Comparison of ENCODE assay signal across 27 mouse cellular contexts in the genomic region with DNA sequence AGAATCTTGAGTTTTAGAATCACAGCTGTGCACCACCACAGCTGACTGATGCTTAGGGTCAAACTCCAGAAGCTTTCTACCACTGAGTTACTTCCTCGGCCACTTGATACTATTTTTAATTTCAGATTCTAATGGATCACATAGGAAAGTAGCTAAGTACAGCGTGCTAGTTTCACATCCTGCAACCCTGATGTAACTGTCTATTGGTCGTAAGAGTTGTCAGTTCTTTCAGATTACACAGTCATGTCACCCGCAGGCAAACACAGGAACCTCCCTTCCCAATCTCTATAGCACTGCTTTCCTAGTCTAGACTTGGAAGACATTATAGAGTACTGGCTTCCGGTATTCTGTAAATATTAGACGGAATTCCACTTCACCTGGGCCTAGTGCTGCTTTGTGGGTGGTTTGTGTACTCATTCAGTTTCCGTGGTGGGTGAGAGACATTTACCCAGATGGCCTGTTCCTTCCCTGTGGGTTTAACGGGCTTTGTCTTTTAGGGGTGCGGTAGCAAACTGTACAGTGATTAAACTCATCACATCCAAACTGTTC.
A peak's percentile ranks its signal among the peaks of the same experiment; 100 is the strongest.
DNase-seq lines count a peak whose midpoint lies in the region; ATAC-seq and TF ChIP-seq lines count a peak whose summit lies in the region.
"Had no signal": no experiment of that assay in that cellular context is flagged by ENCODE, and none has a peak within 500 bp of the region (broad histone marks: within the 10 kb centered on the region; RNA-seq: fewer than 3 reads in every experiment).

No protein-coding gene starts in this region.

- no peak for TF ChIP-seq CTCF in liver, adult 2 months (IDR thresholded peaks at IDR 0.05; ENCODE audit: low read depth, low read length)
- TF ChIP-seq CTCF in liver, postnatal 0 days (IDR thresholded peaks at IDR 0.05; ENCODE audit: low read depth) = no peak

- H3K4me1 ChIP-seq in liver, adult 2 months (ENCODE audit: control insufficient read depth, insufficient read depth, low read length) = peaks cover 5% of the 10 kb centered on the region
- H3K4me1 ChIP-seq in liver, postnatal 0 days (ENCODE audit: insufficient read depth) = peaks cover 4% of the 10 kb centered on the region; the same call in 1 of the 2 replicates
- H3K4me1 ChIP-seq in lung, embryonic 16.5 days (replicated peaks; ENCODE audit: control insufficient read depth, insufficient read depth, low read length) = peaks cover 4% of the 10 kb centered on the region; the same call in 1 of the 2 replicates
- H3K4me1 ChIP-seq: embryonic facial prominence, embryonic 12.5 days; hindbrain, embryonic 12.5 days; hindbrain, embryonic 15.5 days had no signal

- H3K79me2 ChIP-seq in liver, adult 2 months (ENCODE audit: control insufficient read depth, insufficient read depth, low read length) = peaks cover 2% of the 10 kb centered on the region; the same call in 1 of the 2 replicates

- H3K9ac ChIP-seq in liver, adult 2 months (ENCODE audit: low read depth, low read length) = no peak overlapping the region
- no peak overlapping the region for H3K9ac ChIP-seq in liver, postnatal 0 days (replicated peaks)
- H3K9ac ChIP-seq in lung, embryonic 16.5 days (ENCODE audit: low read length) = no peak overlapping the region
- H3K9ac ChIP-seq: embryonic facial prominence, embryonic 12.5 days; embryonic facial prominence, embryonic 15.5 days; forebrain, postnatal 0 days; heart, embryonic 13.5 days; hindbrain, embryonic 12.5 days; hindbrain, embryonic 15.5 days had no signal

- no peak for ATAC-seq in liver, postnatal 0 days
- ATAC-seq in lung, embryonic 16.5 days (ENCODE audit: low read depth) = 0 out of 2 replicates have a peak, but pooled peaks have one; percentile 52
- peak; percentile 69 for ATAC-seq in megakaryocyte progenitor cell, adult 5-6 weeks (replicated peaks; ENCODE audit: poor library complexity)
- ATAC-seq: activated CD4-positive, CD25-positive, alpha-beta regulatory T cell, adult 4 months; forebrain, embryonic 14.5 days; forebrain, postnatal 0 days had no signal

- TF ChIP-seq POLR2A in liver, adult 2 months (IDR thresholded peaks at IDR 0.05; ENCODE audit: extremely low read depth, insufficient read depth, low read length) = no peak

- H3K36me3 ChIP-seq in liver, adult 2 months (ENCODE audit: control insufficient read depth, insufficient read depth, low read length) = no peaks in the 10 kb centered on the region
- H3K36me3 ChIP-seq in liver, postnatal 0 days (replicated peaks; ENCODE audit: insufficient read depth, low read length) = no peaks in the 10 kb centered on the region; the same call in 1 of the 2 replicates
- H3K36me3 ChIP-seq in lung, embryonic 16.5 days (ENCODE audit: control insufficient read depth, insufficient read depth, low read length) = no peaks in the 10 kb centered on the region
- H3K36me3 ChIP-seq: hindbrain, embryonic 15.5 days had no signal

- H3K27me3 ChIP-seq in liver, adult 2 months (ENCODE audit: control insufficient read depth, insufficient read depth, low read length) = no peaks in the 10 kb centered on the region
- H3K27me3 ChIP-seq in liver, postnatal 0 days (ENCODE audit: insufficient read depth, low read length) = no peaks in the 10 kb centered on the region
- no peaks in the 10 kb centered on the region for H3K27me3 ChIP-seq in lung, embryonic 16.5 days (ENCODE audit: control insufficient read depth, insufficient read depth, low read depth, low read length)
- H3K27me3 ChIP-seq: embryonic facial prominence, embryonic 12.5 days; embryonic facial prominence, embryonic 15.5 days; heart, embryonic 13.5 days; hindbrain, embryonic 12.5 days; hindbrain, embryonic 15.5 days had no signal

- WGBS in liver, adult 2 months = 71% methylated on average over 9 of the region's 9 CpGs
- WGBS in liver, postnatal 0 days (ENCODE audit: insufficient replicate concordance) = 70% methylated on average over 9 of the region's 9 CpGs
- WGBS in lung, embryonic 16.5 days = 51% methylated on average over 9 of the region's 9 CpGs

- no peak for TF ChIP-seq EP300 in liver, postnatal 0 days (IDR thresholded peaks at IDR 0.05; ENCODE audit: low read depth)

- H3K4me2 ChIP-seq in liver, postnatal 0 days (ENCODE audit: low read depth, low read length) = no peak overlapping the region
- no peak overlapping the region for H3K4me2 ChIP-seq in lung, embryonic 16.5 days (ENCODE audit: low read depth, low read length)
- H3K4me2 ChIP-seq: embryonic facial prominence, embryonic 12.5 days; embryonic facial prominence, embryonic 15.5 days; heart, embryonic 13.5 days; hindbrain, embryonic 12.5 days; hindbrain, embryonic 15.5 days had no signal

- no peak overlapping the region for H3K4me3 ChIP-seq in liver, adult 2 months (ENCODE audit: insufficient read depth, low read depth, low read length)
- H3K4me3 ChIP-seq in liver, postnatal 0 days (ENCODE audit: low read depth, low read length) = no peak overlapping the region
- no peak overlapping the region for H3K4me3 ChIP-seq in lung, embryonic 16.5 days (ENCODE audit: low read length)
- H3K4me3 ChIP-seq: embryonic facial prominence, embryonic 12.5 days; embryonic facial prominence, embryonic 15.5 days; gastrocnemius, adult 2 months; heart, embryonic 10.5 days; heart, embryonic 13.5 days; hindbrain, embryonic 12.5 days; hindbrain, embryonic 15.5 days had no signal

- DNase-seq in liver, adult 2 months (ENCODE audit: extremely low read depth, low read depth, low spot score) = peak; percentile 15
- no peak for DNase-seq in liver, postnatal 0 days
- no peak for DNase-seq in lung, postnatal 4 days
- DNase-seq in lung, postnatal 25 days (ENCODE audit: low spot score) = peak; percentile 14
- no peak for DNase-seq in adipocyte (ENCODE audit: low spot score)
- DNase-seq in ovary, adult 18-20 months (ENCODE audit: low spot score) = no peak
- DNase-seq: adrenal gland, postnatal 10 days; adrenal gland, postnatal 36 days; cerebellum, adult 18-20 months; cerebellum, adult 9-10 months; cerebellum, postnatal 14 days; forebrain, postnatal 0 days; gastrocnemius, adult 2 months; gastrocnemius, postnatal 14 days; heart, adult 18-20 months; heart, postnatal 14 days; heart, postnatal 4 days had no signal

- no peak overlapping the region for H3K27ac ChIP-seq in liver, adult 2 months (replicated peaks; ENCODE audit: insufficient read depth, low read depth, low read length)
- no peak overlapping the region for H3K27ac ChIP-seq in liver, postnatal 0 days (ENCODE audit: low read depth)
- H3K27ac ChIP-seq in lung, embryonic 16.5 days (ENCODE audit: low read length) = no peak overlapping the region
- H3K27ac ChIP-seq: embryonic facial prominence, embryonic 12.5 days; embryonic facial prominence, embryonic 15.5 days; gastrocnemius, adult 2 months; heart, embryonic 10.5 days; heart, embryonic 13.5 days; hindbrain, embryonic 12.5 days; hindbrain, embryonic 15.5 days had no signal

- H3K9me3 ChIP-seq in liver, postnatal 0 days (ENCODE audit: low read length) = no peaks in the 10 kb centered on the region
- H3K9me3 ChIP-seq in lung, embryonic 16.5 days (ENCODE audit: control insufficient read depth, low read length) = no peaks in the 10 kb centered on the region
- H3K9me3 ChIP-seq: embryonic facial prominence, embryonic 12.5 days; embryonic facial prominence, embryonic 15.5 days; heart, embryonic 10.5 days; heart, embryonic 13.5 days; hindbrain, embryonic 12.5 days; hindbrain, embryonic 15.5 days had no signal

Comparison
In these comparisons a context has a peak if more than half of its experiments do, and no peak if none do; other contexts are left out.
1. DNase-seq: peak in liver, adult 2 months (single experiment) and lung, postnatal 25 days (single experiment); none in liver, postnatal 0 days (single experiment), lung, postnatal 4 days (0 of 2), adipocyte (single experiment) and ovary, adult 18-20 months (single experiment).